Mouse (Mus musculus) ovary, postnatal 14 days (tissue): Measurements from ENCODE around the gene St8sia6.
"Not testable (repeated sequence)": the region's sequence is repeated elsewhere in the genome, so short reads cannot be mapped to it uniquely, and the experiment has no call there.

ENCODE experiments used
- DNase-seq: peaks from one replicate; pipeline ENCODE4 v3.0.0; 2022; ENCODE audit warnings: low spot score

The St8sia6 gene

GRCm38 (mm10) chr2:13793969-13794363 is at the start of gene St8sia6:
Gene St8sia6 (minus strand): TSS chr2:13794064.
- no peak for DNase-seq

- no peak for DNase-seq
Measured at GRCm38 (mm10) chr2:13836310-13836709, 42.4 kb upstream of the St8sia6 start.

- DNase-seq = no peak
Measured at GRCm38 (mm10) chr2:13834989-13835388, 41.1 kb upstream of the St8sia6 start.

- no peak for DNase-seq
Measured at GRCm38 (mm10) chr2:13816645-13817044, 22.8 kb upstream of the St8sia6 start.

GRCm38 (mm10) chr2:13808593-13808992 is 14.7 kb upstream of the St8sia6 start:
- no peak for DNase-seq

GRCm38 (mm10) chr2:13808008-13808407 is 14.1 kb upstream of the St8sia6 start:
- DNase-seq = no peak

GRCm38 (mm10) chr2:13806120-13806519 is 12.3 kb upstream of the St8sia6 start:
- DNase-seq = no peak

- no peak for DNase-seq
Measured at GRCm38 (mm10) chr2:13800639-13801038, 6.8 kb upstream of the St8sia6 start.

- no peak for DNase-seq
Measured at GRCm38 (mm10) chr2:13794446-13794845, 582 bp upstream of the St8sia6 start.

GRCm38 (mm10) chr2:13793054-13793968 is 553 bp downstream of the St8sia6 start:
- peak; percentile 18 for DNase-seq

GRCm38 (mm10) chr2:13792256-13793005 is 1.4 kb downstream of the St8sia6 start:
- DNase-seq = no peak

- no peak for DNase-seq
Measured at GRCm38 (mm10) chr2:13791598-13791997, 2.3 kb downstream of the St8sia6 start.

- no peak for DNase-seq
Measured at GRCm38 (mm10) chr2:13789365-13789764, 4.5 kb downstream of the St8sia6 start.

GRCm38 (mm10) chr2:13786577-13787168 is 7.2 kb downstream of the St8sia6 start:
- no peak for DNase-seq

- DNase-seq = not testable (repeated sequence)
Measured at GRCm38 (mm10) chr2:13785992-13786391, 7.9 kb downstream of the St8sia6 start.

GRCm38 (mm10) chr2:13785247-13785646 is 8.6 kb downstream of the St8sia6 start:
- no peak for DNase-seq

- no peak for DNase-seq
Measured at GRCm38 (mm10) chr2:13784448-13784847, 9.4 kb downstream of the St8sia6 start.

- DNase-seq = no peak
Measured at GRCm38 (mm10) chr2:13777032-13777431, 16.8 kb downstream of the St8sia6 start.

GRCm38 (mm10) chr2:13776453-13776852 is 17.4 kb downstream of the St8sia6 start:
- DNase-seq = no peak

GRCm38 (mm10) chr2:13775056-13775455 is 18.8 kb downstream of the St8sia6 start:
- no peak for DNase-seq

- no peak for DNase-seq
Measured at GRCm38 (mm10) chr2:13768524-13768923, 25.3 kb downstream of the St8sia6 start.

GRCm38 (mm10) chr2:13767532-13768411 is 26.1 kb downstream of the St8sia6 start:
- DNase-seq = no peak
